Mouse (Mus musculus): ENCODE data around the gene Iffo1. TPM values are rescaled to one million over a fixed set of nuclear protein-coding genes. Genes with fewer than 3 reads are reported as not detected.
"Not testable (repeated sequence)": the region's sequence is repeated elsewhere in the genome, so short reads cannot be mapped to it uniquely, and the experiment has no call there.

The Iffo1 gene
- total and polyA plus RNA-seq, 2 experiments from 2014 or later: 18.3 to 28.8 TPM

- Histone ChIP-seq H3K4me2 (ENCODE audit: low read depth) (no peak overlapping the region), H3K27ac (ENCODE audit: low read depth, low read length) (peak overlapping the region; percentile 21; the same call in 1 of the 2 replicates), H3K4me1 (ENCODE audit: insufficient read depth) (peaks cover 10% of the 10 kb centered on the region), H3K36me3 (ENCODE audit: insufficient read depth) (peaks cover 53% of the 10 kb centered on the region), H3K9ac (no peak overlapping the region), H3K4me3 (ENCODE audit: low read depth, low read length) (no peak overlapping the region), H3K9me3 (ENCODE audit: low read length) (no peaks in the 10 kb centered on the region), H3K27me3 (ENCODE audit: insufficient read depth, low read length) (no peaks in the 10 kb centered on the region)
- TF ChIP-seq CTCF (IDR thresholded peaks at IDR 0.05; ENCODE audit: low read depth): no peak
- ATAC-seq (no peak), DNase-seq (no peak)
- 80% methylated on average over 7 of the region's 7 CpGs for WGBS
Measured at GRCm38 (mm10) chr6:125159773-125160557, 14.9 kb downstream of the Iffo1 start.

GRCm38 (mm10) chr6:125160558-125160853 is 15.5 kb downstream of the Iffo1 start:
- 35% methylated on average over 10 of the region's 10 CpGs for WGBS
- no peak overlapping the region for H3K4me2 ChIP-seq (ENCODE audit: low read depth)
- peaks cover 49% of the 10 kb centered on the region for H3K36me3 ChIP-seq (ENCODE audit: insufficient read depth)
- no peak overlapping the region for H3K9ac ChIP-seq
- H3K4me1 ChIP-seq (ENCODE audit: insufficient read depth): peaks cover 10% of the 10 kb centered on the region
- H3K27ac ChIP-seq (ENCODE audit: low read depth, low read length): peak overlapping the region; percentile 21; the same call in 1 of the 2 replicates
- ATAC-seq (no peak), DNase-seq (no peak)
- no peak overlapping the region for H3K4me3 ChIP-seq (ENCODE audit: low read depth, low read length)
- no peaks in the 10 kb centered on the region for H3K9me3 ChIP-seq (ENCODE audit: low read length)
- no peak for TF ChIP-seq CTCF (IDR thresholded peaks at IDR 0.05; ENCODE audit: low read depth)
- H3K27me3 ChIP-seq (ENCODE audit: insufficient read depth, low read length): no peaks in the 10 kb centered on the region

GRCm38 (mm10) chr6:125160854-125161760 is 16.1 kb downstream of the Iffo1 start:
- peaks cover 45% of the 10 kb centered on the region for H3K36me3 ChIP-seq (ENCODE audit: insufficient read depth)
- H3K9me3 ChIP-seq (ENCODE audit: low read length): no peaks in the 10 kb centered on the region
- ATAC-seq: no peak
- no peak overlapping the region for H3K4me2 ChIP-seq (ENCODE audit: low read depth)
- TF ChIP-seq CTCF (IDR thresholded peaks at IDR 0.05; ENCODE audit: low read depth): no peak
- WGBS: 15% methylated on average over 22 of the region's 22 CpGs
- no peak overlapping the region for H3K9ac ChIP-seq
- peaks cover 10% of the 10 kb centered on the region for H3K4me1 ChIP-seq (ENCODE audit: insufficient read depth)
- H3K27me3 ChIP-seq (ENCODE audit: insufficient read depth, low read length): no peaks in the 10 kb centered on the region
- peak overlapping the region; percentile 29; the same call in 1 of the 2 replicates for H3K27ac ChIP-seq (ENCODE audit: low read depth, low read length)
- peak; percentile 31 for DNase-seq
- no peak overlapping the region for H3K4me3 ChIP-seq (ENCODE audit: low read depth, low read length)

- not testable (repeated sequence) for H3K4me3 ChIP-seq (ENCODE audit: low read depth, low read length); H3K4me2 ChIP-seq (ENCODE audit: low read depth); H3K27ac ChIP-seq (ENCODE audit: low read depth, low read length); ATAC-seq; H3K9ac ChIP-seq; H3K9me3 ChIP-seq (ENCODE audit: low read length); H3K27me3 ChIP-seq (ENCODE audit: insufficient read depth, low read length)
- 5% methylated on average over 3 of the region's 5 CpGs for WGBS
- peak; percentile 86 for DNase-seq
- TF ChIP-seq CTCF (IDR thresholded peaks at IDR 0.05; ENCODE audit: low read depth): peak; percentile 74
- Histone ChIP-seq H3K36me3 (ENCODE audit: insufficient read depth) (peaks cover 40% of the 10 kb centered on the region), H3K4me1 (ENCODE audit: insufficient read depth) (peaks cover 12% of the 10 kb centered on the region)
Measured at GRCm38 (mm10) chr6:125161971-125162370, 16.9 kb downstream of the Iffo1 start.

- H3K27ac ChIP-seq (ENCODE audit: low read depth, low read length); ATAC-seq; H3K4me3 ChIP-seq (ENCODE audit: low read depth, low read length); H3K27me3 ChIP-seq (ENCODE audit: insufficient read depth, low read length); H3K9me3 ChIP-seq (ENCODE audit: low read length); H3K4me2 ChIP-seq (ENCODE audit: low read depth); H3K9ac ChIP-seq; DNase-seq: not testable (repeated sequence)
- Histone ChIP-seq H3K36me3 (ENCODE audit: insufficient read depth) (peaks cover 33% of the 10 kb centered on the region), H3K4me1 (ENCODE audit: insufficient read depth) (peaks cover 17% of the 10 kb centered on the region)
- 76% methylated on average over 11 of the region's 16 CpGs for WGBS
Measured at GRCm38 (mm10) chr6:125162615-125163305, 17.7 kb downstream of the Iffo1 start.

- peak overlapping the region; percentile 80 for H3K27ac ChIP-seq (ENCODE audit: low read depth, low read length)
- ATAC-seq (no peak), DNase-seq (no peak)
- no peak for TF ChIP-seq CTCF (IDR thresholded peaks at IDR 0.05; ENCODE audit: low read depth)
- H3K4me1 ChIP-seq (ENCODE audit: insufficient read depth): peaks cover 17% of the 10 kb centered on the region
- peak overlapping the region; percentile 84 for H3K4me2 ChIP-seq (ENCODE audit: low read depth)
- H3K4me3 ChIP-seq (ENCODE audit: low read depth, low read length): peak overlapping the region; percentile 72
- H3K36me3 ChIP-seq (ENCODE audit: insufficient read depth): peaks cover 32% of the 10 kb centered on the region
- H3K9ac ChIP-seq: peak overlapping the region; percentile 87
- whole genome bisulfite sequencing: 3% methylated on average over 20 of the region's 20 CpGs
- H3K27me3 ChIP-seq (ENCODE audit: insufficient read depth, low read length): no peaks in the 10 kb centered on the region
- no peaks in the 10 kb centered on the region for H3K9me3 ChIP-seq (ENCODE audit: low read length)
Measured at GRCm38 (mm10) chr6:125163801-125164657, 19.0 kb downstream of the Iffo1 start.
